Mouse (Mus musculus) embryonic facial prominence, embryonic 11.5 days (tissue): ENCODE measurements at regions not wholly inside any gene's neighbourhood (a gene's known extent, or its start where the extent isn't known, plus 50 kb on each side); places are given as distances from the start of the nearest gene placed in this dataset.
A peak's percentile ranks its signal among the peaks of the same experiment; 100 is the strongest.

Source experiments
- ATAC-seq: fragments of 200-750 bp; cut with Nextera tagmentation; replicated peaks from 2 replicates; pipeline ENCODE4 v1.8.0; 2017; ENCODE audit warnings: low read depth; ENCODE audit not compliant: insufficient number of reproducible peaks, low FRiP score, low TSS enrichment
- DNase-seq: peaks from one replicate; pipeline ENCODE4 v3.0.0-alpha.2; 2015; ENCODE audit warnings: low spot score
- H3K27ac ChIP-seq: fragments of 300-500 bp; sonication (generic); replicated peaks from 2 replicates; pipeline ENCODE4 v1.5.1; 2014; ENCODE audit warnings: mild to moderate bottlenecking, low read depth, low read length, control low read depth
- H3K27me3 ChIP-seq: fragments of 300-500 bp; sonication (generic); 2 replicates; pipeline ENCODE4 v1.6.1; 2014; ENCODE audit warnings: mild to moderate bottlenecking, low read length, moderate library complexity, mixed read lengths; ENCODE audit not compliant: control insufficient read depth, insufficient read depth
- H3K36me3 ChIP-seq: fragments of 300-500 bp; sonication (generic); replicated peaks from 2 replicates; pipeline ENCODE4 v1.6.1; 2014; ENCODE audit warnings: low read depth, mild to moderate bottlenecking, low read length, moderate library complexity, mixed read lengths; ENCODE audit not compliant: control insufficient read depth, insufficient read depth
- H3K4me1 ChIP-seq: fragments of 300-500 bp; sonication (generic); 2 replicates; pipeline ENCODE4 v1.6.1; 2014; ENCODE audit warnings: low read length, mixed read lengths; ENCODE audit not compliant: control insufficient read depth, insufficient read depth
- H3K4me2 ChIP-seq: fragments of 300-500 bp; sonication (generic); 2 replicates; pipeline ENCODE4 v1.6.1; 2014; ENCODE audit warnings: low read depth, mild to moderate bottlenecking, control low read depth, low read length, moderate library complexity
- H3K4me3 ChIP-seq: fragments of 300-500 bp; sonication (generic); 2 replicates; pipeline ENCODE4 v1.5.1; 2014; ENCODE audit warnings: low read depth, low read length, control low read depth
- H3K9ac ChIP-seq: fragments of 300-500 bp; sonication (generic); replicated peaks from 2 replicates; pipeline ENCODE4 v1.6.1; 2014; ENCODE audit warnings: mild to moderate bottlenecking, control low read depth, low read length
- H3K9me3 ChIP-seq: fragments of 300-500 bp; sonication (generic); replicated peaks from 2 replicates; pipeline ENCODE4 v1.6.1; 2016; ENCODE audit warnings: mild to moderate bottlenecking, low read length, inconsistent platforms, mixed read lengths; ENCODE audit not compliant: control insufficient read depth
- WGBS: fragments of 180-500 bp; shearing (Covaris S2); extraction: QIAGEN DNeasy Blood & Tissue Kit; methylation state at CpG from one replicate; pipeline ENCODE4 v1.1.7; 2014; 5-methylcytosine and 5-hydroxymethylcytosine counted together

DNA sequence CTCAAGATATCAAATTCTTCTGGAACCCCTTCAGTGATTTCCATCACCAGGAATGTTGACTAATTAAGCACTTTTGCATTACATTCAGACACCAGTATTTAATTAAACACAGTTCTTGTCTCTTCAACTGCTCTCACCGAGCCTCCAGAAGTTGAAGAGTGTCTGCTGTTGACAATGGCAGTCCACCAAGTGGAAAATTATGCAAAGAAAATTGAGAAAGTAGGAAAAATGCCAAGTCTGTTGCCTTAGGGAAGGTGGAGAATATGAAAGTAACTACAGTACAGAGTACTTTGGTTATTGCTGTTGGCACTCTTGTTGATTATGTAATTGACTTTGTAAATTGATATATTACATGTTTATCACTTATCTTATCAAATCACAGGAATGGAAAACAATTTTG lies 250.7 kb upstream of the Plscr5 start:
- Histone ChIP-seq H3K36me3 (no peaks in the 10 kb centered on the region), H3K4me1 (no peaks in the 10 kb centered on the region), H3K4me2 (no peak overlapping the region), H3K27me3 (no peaks in the 10 kb centered on the region), H3K9ac (no peak overlapping the region), H3K9me3 (no peaks in the 10 kb centered on the region), H3K4me3 (no peak overlapping the region), H3K27ac (no peak overlapping the region)
- WGBS, result 67% methylated on average over 1 of the region's 1 CpGs
- DNase-seq, result no peak
- ATAC-seq, result no peak

DNA sequence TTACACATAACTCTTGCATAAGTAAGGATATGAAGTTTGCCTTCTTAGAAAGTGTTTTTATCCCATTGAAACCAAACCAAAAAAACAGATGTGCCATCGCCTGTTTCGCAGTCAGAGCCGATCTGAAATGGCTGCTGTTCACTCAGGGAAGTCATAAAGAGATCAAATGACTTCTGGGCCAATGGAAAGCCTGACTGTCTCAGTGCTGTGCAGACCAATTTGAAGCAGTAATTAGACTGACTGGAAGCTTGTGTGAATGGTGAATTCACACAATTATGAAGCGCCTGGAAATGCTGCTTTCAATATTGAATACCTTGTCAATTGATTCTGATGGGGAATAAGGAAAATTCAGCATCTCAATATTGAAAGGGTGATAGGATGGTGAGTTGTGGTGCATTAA lies 254.0 kb upstream of the Plscr5 start:
- H3K27ac ChIP-seq, result no peak overlapping the region
- no peaks in the 10 kb centered on the region for H3K27me3 ChIP-seq
- H3K4me1 ChIP-seq, result no peaks in the 10 kb centered on the region
- H3K4me3 ChIP-seq, result no peak overlapping the region
- H3K9me3 ChIP-seq, result no peaks in the 10 kb centered on the region
- DNase-seq (no peak), ATAC-seq (no peak)
- no peak overlapping the region for H3K4me2 ChIP-seq
- WGBS, result 60% methylated on average over 4 of the region's 4 CpGs
- H3K9ac ChIP-seq, result no peak overlapping the region
- no peaks in the 10 kb centered on the region for H3K36me3 ChIP-seq

DNA sequence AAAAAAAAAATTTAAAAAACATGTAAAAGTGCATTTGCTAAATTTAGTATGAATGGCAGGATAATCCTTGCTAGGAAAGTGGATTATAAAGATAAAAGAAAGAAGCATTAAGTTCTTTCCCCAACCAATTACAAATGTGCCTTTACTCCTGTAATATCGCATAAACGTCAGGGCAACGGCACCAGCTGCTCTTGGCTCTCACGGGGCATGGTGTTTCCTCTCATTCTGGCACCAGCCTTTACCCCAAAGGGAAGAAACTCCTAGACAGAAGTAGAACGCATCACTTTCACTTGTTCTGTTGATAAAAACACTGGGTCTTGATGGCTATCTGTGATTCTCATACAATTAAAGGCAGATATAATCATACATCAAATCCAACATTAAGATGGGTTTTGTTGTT lies 288.7 kb upstream of the Plscr5 start:
- no peak for DNase-seq
- Histone ChIP-seq H3K4me1 (no peaks in the 10 kb centered on the region), H3K4me2 (no peak overlapping the region), H3K9me3 (no peaks in the 10 kb centered on the region), H3K27me3 (no peaks in the 10 kb centered on the region), H3K27ac (no peak overlapping the region), H3K36me3 (no peaks in the 10 kb centered on the region), H3K4me3 (no peak overlapping the region), H3K9ac (no peak overlapping the region)
- WGBS, result 78% methylated on average over 5 of the region's 5 CpGs
- ATAC-seq, result no peak

DNA sequence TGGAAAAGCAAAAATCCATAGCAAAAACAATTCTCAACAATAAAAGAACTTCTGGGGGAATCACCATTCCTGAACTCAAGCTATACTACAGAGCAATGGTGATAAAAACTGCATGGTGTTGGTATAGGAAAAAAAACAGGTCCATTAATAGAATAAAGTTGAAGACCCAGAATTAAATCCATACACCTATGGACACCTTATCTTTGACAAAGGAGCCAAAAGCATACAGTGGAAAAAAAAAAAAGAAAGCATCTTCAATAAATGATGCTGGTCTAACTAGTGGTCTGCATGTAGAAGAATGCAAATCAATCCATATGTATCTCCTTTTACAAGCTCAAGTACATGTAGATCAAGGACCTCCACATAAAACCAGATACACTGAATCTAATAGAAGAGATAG lies 291.8 kb upstream of the Plscr5 start:
- Histone ChIP-seq H3K9ac (no peak overlapping the region), H3K4me3 (no peak overlapping the region), H3K36me3 (no peaks in the 10 kb centered on the region), H3K27me3 (no peaks in the 10 kb centered on the region), H3K4me2 (no peak overlapping the region), H3K9me3 (no peaks in the 10 kb centered on the region), H3K4me1 (no peaks in the 10 kb centered on the region), H3K27ac (no peak overlapping the region)
- no peak for DNase-seq
- ATAC-seq, result no peak

DNA sequence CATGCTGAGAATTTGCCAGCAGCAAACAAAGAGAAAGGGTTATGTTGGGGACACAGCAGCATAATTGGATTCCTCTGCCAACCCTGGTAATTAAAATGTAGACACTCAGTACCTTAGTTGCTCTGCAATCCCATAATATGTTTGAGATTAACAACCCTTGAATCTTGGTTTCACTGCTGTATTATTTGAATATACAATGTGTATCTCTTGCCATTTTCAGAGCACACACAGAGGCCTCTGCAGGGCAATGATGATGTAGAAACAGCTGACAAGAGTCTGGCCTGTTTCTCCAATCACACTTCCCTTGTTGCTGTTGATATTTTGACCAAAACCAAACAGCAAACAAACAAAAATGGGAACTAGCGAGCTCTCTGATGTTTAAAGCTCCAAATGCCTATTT lies 315.9 kb upstream of the Plscr5 start:
- no peak overlapping the region for H3K9ac ChIP-seq
- 85% methylated on average over 1 of the region's 1 CpGs for WGBS
- no peaks in the 10 kb centered on the region for H3K27me3 ChIP-seq
- no peaks in the 10 kb centered on the region for H3K36me3 ChIP-seq
- no peak overlapping the region for H3K4me2 ChIP-seq
- no peak overlapping the region for H3K4me3 ChIP-seq
- H3K9me3 ChIP-seq, result no peaks in the 10 kb centered on the region
- no peak overlapping the region for H3K27ac ChIP-seq
- no peak for ATAC-seq
- no peak for DNase-seq
- H3K4me1 ChIP-seq, result no peaks in the 10 kb centered on the region

DNA sequence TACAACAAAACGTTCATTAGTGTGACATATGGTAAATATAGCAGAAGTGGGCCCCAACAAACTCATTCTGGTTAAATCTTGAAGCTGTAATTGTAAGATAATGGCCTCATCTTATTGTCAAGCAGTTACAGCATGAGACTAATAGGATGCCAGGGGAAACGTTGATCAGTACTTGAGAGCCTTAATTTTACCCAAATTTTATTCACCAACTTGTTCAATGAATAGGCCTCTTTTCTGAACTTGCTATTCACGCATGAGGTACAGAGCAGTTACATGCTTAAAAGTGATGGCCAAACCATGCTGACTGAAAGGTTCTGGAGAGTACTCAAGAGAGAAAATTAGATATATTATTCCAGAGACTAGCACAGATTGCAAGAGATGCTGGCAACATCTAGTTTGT lies 361.2 kb upstream of the Plscr5 start:
- Histone ChIP-seq H3K9ac (no peak overlapping the region), H3K4me3 (no peak overlapping the region), H3K27me3 (no peaks in the 10 kb centered on the region), H3K36me3 (no peaks in the 10 kb centered on the region), H3K27ac (no peak overlapping the region), H3K9me3 (no peaks in the 10 kb centered on the region), H3K4me1 (no peaks in the 10 kb centered on the region), H3K4me2 (no peak overlapping the region)
- ATAC-seq (no peak), DNase-seq (no peak)
- 58% methylated on average over 3 of the region's 3 CpGs for WGBS

DNA sequence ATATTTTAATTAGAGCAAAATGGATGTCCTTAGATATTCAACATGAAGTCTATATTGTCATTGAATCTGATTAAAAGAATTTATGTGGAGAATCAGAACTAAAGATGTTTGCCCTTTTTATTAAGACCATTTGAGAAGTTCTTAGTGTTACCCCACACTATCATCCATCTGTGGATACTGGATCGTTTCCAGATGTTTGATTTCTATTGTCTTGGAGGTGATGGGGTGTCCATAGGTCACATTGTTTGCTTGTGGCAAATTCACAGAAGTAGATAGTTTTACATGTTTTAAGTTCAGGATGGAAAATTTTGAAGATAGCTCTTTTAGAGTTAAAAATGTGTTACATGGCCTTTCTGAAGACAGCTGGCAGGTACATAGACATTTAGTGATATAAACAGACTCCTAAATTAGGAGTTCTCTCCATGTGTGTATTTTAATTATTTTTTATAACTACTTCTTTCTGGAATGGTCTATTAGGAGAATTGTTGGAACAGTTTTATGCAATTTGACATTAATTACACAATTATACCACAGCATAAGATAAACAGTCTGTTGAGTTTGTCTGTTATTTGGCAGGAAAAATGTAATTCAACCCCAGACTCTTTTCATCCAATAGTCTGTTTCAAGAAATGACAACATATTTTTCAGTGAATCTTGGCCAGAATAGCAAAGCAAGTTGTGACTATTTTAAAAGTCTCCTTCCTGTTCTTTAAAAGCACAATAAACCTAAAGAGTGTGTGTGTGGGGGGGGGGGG lies 368.8 kb upstream of the Plscr5 start:
- H3K4me2 ChIP-seq, result no peak overlapping the region
- DNase-seq, result no peak
- H3K27me3 ChIP-seq, result no peaks in the 10 kb centered on the region
- no peak overlapping the region for H3K4me3 ChIP-seq
- ATAC-seq, result no peak
- no peaks in the 10 kb centered on the region for H3K36me3 ChIP-seq
- no peak overlapping the region for H3K27ac ChIP-seq
- no peaks in the 10 kb centered on the region for H3K4me1 ChIP-seq
- H3K9me3 ChIP-seq, result no peaks in the 10 kb centered on the region
- H3K9ac ChIP-seq, result no peak overlapping the region
- WGBS, result 61% methylated on average over 1 of the region's 1 CpGs

DNA sequence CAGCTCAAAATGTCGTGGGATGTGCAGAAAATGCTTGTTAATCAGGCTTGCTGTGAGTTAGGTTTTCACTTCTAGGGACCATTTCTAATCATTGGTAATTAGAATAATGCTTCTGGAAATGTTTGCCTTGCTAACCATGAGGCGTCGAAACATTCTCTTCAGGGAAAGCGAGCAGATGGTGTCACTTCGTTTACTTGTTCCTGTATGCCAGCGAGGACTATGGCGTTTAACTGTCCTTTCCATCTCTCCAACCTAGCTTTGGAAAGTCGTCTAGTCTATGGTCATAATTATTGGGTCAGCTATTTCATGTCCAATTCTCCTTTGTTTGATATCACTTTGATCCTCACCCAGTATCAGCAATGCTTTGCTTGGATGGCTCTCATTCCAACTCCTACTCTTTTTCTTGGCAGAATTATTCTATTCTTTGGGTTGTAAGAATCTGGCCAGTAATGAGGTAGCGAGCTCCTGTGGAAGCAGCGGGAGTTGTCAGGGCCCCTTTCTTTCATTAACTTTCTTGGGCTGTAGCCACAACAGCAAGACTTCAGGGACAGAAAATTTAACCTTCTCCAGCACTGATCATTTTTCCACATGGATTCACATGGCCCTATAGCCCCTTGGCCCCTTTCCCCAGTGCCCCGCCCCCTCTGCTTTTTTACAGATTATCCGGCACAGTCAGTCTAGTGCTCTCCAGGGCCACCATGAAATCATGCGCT lies 374.0 kb upstream of the Plscr5 start:
- Histone ChIP-seq H3K36me3 (no peaks in the 10 kb centered on the region), H3K27me3 (no peaks in the 10 kb centered on the region), H3K4me1 (no peaks in the 10 kb centered on the region), H3K4me2 (no peak overlapping the region), H3K4me3 (no peak overlapping the region), H3K27ac (no peak overlapping the region), H3K9me3 (no peaks in the 10 kb centered on the region), H3K9ac (no peak overlapping the region)
- DNase-seq (peak; percentile 10), ATAC-seq (no peak; the same call in 1 of the 2 replicates)
- 70% methylated on average over 13 of the region's 13 CpGs for WGBS
